Mouse (Mus musculus): ENCODE measurements around the gene Ribc2.

DNA sequence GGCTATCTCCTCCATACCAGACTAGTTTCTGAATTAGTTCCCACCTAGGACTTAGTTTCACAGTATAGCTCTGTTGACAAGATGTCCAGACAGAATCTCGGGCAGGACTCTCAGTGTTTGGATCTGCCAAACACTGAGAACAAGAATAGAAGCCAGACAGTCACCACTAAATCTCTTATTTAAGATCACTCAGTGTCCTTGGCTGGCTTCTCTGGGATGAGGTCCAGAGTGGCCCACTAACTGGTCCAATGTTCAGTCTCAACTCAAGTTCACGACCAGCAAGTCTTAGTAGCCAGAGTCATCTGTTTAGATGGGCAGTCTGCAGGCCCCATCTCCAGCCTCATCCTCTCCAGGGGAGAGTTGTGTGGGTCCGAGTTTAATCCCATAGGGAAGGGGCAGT lies 20.7 kb downstream of the Ribc2 start:
- TF ChIP-seq CTCF (IDR thresholded peaks at IDR 0.05; ENCODE audit: low read depth) (no peak), EP300 (optimal IDR thresholded peaks at IDR 0.05) (no peak)

Measured in stomach, postnatal 0 days (tissue).